Mouse (Mus musculus): ENCODE measurements around the gene Il6ra.

- no peak for TF ChIP-seq CTCF (IDR thresholded peaks at IDR 0.05; ENCODE audit: extremely low read depth, insufficient read depth, low read length)
- TF ChIP-seq POLR2A (IDR thresholded peaks at IDR 0.05; ENCODE audit: extremely low read depth, insufficient read depth, low read length) = no peak
Measured at GRCm38 (mm10) chr3:89872684-89873083, 40.3 kb downstream of the Il6ra start.
